Mouse (Mus musculus): ENCODE measurements at regions not wholly inside any gene's neighbourhood (a gene's known extent, or its start where the extent isn't known, plus 50 kb on each side); places are given as distances from the start of the nearest gene placed in this dataset.

DNA sequence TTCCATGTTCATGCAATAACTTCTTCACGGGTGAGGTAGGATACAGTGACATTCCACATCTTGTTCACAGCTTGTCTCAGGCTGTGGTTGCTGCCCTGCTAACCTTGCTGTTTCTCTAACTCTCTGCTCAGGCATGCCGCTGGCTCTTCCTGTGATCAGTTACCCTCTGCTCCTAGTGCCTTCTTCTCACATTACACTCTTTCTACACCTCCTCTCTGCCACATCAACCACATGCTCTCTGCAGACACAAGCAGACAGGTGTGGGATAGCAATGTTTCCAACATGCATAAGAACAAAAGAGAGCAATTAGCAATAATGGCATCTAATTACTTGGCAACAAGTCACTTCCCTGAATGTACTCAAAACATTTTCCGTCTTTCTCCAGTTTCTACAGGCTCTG lies 128.7 kb downstream of the Nfkbiz start:
- H3K4me3 ChIP-seq (ENCODE audit: low read depth, low read length) = no peak overlapping the region
- ATAC-seq (no peak), DNase-seq (ENCODE audit: low spot score) (peak; percentile 4)
- WGBS = 66% methylated on average over 3 of the region's 3 CpGs
- no peaks in the 10 kb centered on the region for H3K27me3 ChIP-seq (replicated peaks; ENCODE audit: control insufficient read depth, insufficient read depth, low read length)
- H3K4me1 ChIP-seq (ENCODE audit: control insufficient read depth, insufficient read depth, low read length) = no peaks in the 10 kb centered on the region
- H3K4me2 ChIP-seq (ENCODE audit: low read length) = no peak overlapping the region
- no peaks in the 10 kb centered on the region for H3K36me3 ChIP-seq (ENCODE audit: control insufficient read depth, insufficient read depth, low read length)
- H3K9ac ChIP-seq (ENCODE audit: low read length) = no peak overlapping the region
- no peak overlapping the region for H3K27ac ChIP-seq (ENCODE audit: low read depth, low read length)
- no peaks in the 10 kb centered on the region for H3K9me3 ChIP-seq (replicated peaks; ENCODE audit: control insufficient read depth, low read length)

DNA sequence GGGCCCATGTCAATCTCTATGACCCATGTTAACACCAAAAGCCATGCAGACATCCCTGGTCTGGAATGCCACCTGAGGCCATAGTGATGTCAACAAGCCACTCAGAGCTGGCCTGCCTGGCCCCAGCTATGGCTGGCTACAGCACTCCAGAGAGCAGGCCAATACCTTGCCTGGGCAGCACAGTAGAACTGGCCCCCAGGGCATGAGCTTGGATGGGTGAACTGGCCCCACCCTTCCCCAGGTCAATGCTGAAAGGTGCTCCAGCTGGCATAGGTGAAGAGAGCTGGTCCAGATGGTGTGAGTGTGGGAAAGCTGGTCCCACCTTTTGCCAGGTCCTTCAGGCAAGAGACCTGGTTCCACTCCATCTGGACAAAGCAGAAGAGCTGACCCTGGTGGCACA lies 132.2 kb downstream of the Nfkbiz start:
- no peak overlapping the region for H3K4me2 ChIP-seq (ENCODE audit: low read length)
- H3K9ac ChIP-seq (ENCODE audit: low read length) = no peak overlapping the region
- no peak overlapping the region for H3K27ac ChIP-seq (ENCODE audit: low read depth, low read length)
- DNase-seq (ENCODE audit: low spot score) (no peak), ATAC-seq (no peak)
- no peaks in the 10 kb centered on the region for H3K4me1 ChIP-seq (ENCODE audit: control insufficient read depth, insufficient read depth, low read length)
- H3K4me3 ChIP-seq (ENCODE audit: low read depth, low read length) = no peak overlapping the region
- H3K27me3 ChIP-seq (replicated peaks; ENCODE audit: control insufficient read depth, insufficient read depth, low read length) = no peaks in the 10 kb centered on the region
- no peaks in the 10 kb centered on the region for H3K9me3 ChIP-seq (replicated peaks; ENCODE audit: control insufficient read depth, low read length)
- H3K36me3 ChIP-seq (ENCODE audit: control insufficient read depth, insufficient read depth, low read length) = no peaks in the 10 kb centered on the region

DNA sequence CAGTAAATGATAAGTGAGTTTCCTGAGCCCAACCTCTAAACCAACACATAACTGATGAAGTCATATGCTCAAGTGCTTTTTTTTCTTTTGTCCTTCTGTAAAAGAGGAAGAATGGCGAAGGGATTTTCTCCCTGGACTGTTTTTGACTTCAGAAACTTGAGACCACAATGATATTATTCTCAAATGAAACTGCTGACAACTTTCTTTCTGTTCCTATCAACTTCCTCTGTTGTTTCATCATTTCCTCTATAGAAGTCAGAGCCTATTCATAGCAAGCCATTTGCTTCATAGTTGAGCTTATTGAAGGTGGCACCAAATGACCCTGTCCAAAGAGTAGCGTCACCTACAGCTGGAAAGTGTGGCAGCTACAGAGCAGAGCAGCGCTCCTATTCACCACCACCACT lies 140.2 kb downstream of the Nfkbiz start:
- H3K4me1 ChIP-seq (ENCODE audit: control insufficient read depth, insufficient read depth, low read length) = no peaks in the 10 kb centered on the region
- no peak for DNase-seq (ENCODE audit: low spot score)
- H3K27ac ChIP-seq (ENCODE audit: low read depth, low read length) = no peak overlapping the region
- WGBS = 87% methylated on average over 3 of the region's 3 CpGs
- H3K27me3 ChIP-seq (replicated peaks; ENCODE audit: control insufficient read depth, insufficient read depth, low read length) = no peaks in the 10 kb centered on the region
- H3K36me3 ChIP-seq (ENCODE audit: control insufficient read depth, insufficient read depth, low read length) = no peaks in the 10 kb centered on the region
- no peak overlapping the region for H3K4me3 ChIP-seq (ENCODE audit: low read depth, low read length)
- no peak for ATAC-seq
- no peak overlapping the region for H3K4me2 ChIP-seq (ENCODE audit: low read length)
- no peaks in the 10 kb centered on the region for H3K9me3 ChIP-seq (replicated peaks; ENCODE audit: control insufficient read depth, low read length)
- no peak overlapping the region for H3K9ac ChIP-seq (ENCODE audit: low read length)

DNA sequence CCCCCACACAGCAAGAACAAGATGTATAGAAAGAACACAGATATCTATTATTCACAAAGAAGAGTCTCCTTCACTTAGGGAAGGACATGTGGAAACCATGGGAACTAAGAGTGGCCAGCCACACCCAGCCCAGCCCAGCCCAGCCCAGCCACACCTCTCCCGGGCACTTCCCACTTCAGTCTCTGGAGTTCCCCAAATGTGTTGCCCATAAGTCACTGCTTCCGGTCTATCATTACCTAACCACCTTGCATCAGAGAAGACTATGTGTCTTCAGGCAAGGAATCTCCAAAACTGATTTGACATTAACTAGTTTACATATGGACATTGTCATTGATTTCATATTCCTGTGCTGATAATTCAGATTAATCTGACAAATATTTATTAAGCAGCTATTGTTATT lies 147.6 kb downstream of the Nfkbiz start:
- Histone ChIP-seq H3K9me3 (replicated peaks; ENCODE audit: control insufficient read depth, low read length) (no peaks in the 10 kb centered on the region), H3K4me2 (ENCODE audit: low read length) (no peak overlapping the region), H3K9ac (ENCODE audit: low read length) (no peak overlapping the region), H3K4me1 (ENCODE audit: control insufficient read depth, insufficient read depth, low read length) (no peaks in the 10 kb centered on the region), H3K27me3 (replicated peaks; ENCODE audit: control insufficient read depth, insufficient read depth, low read length) (no peaks in the 10 kb centered on the region), H3K27ac (ENCODE audit: low read depth, low read length) (no peak overlapping the region), H3K36me3 (ENCODE audit: control insufficient read depth, insufficient read depth, low read length) (no peaks in the 10 kb centered on the region), H3K4me3 (ENCODE audit: low read depth, low read length) (no peak overlapping the region)
- ATAC-seq = no peak
- DNase-seq (ENCODE audit: low spot score) = no peak
- 97% methylated on average over 2 of the region's 2 CpGs for WGBS

DNA sequence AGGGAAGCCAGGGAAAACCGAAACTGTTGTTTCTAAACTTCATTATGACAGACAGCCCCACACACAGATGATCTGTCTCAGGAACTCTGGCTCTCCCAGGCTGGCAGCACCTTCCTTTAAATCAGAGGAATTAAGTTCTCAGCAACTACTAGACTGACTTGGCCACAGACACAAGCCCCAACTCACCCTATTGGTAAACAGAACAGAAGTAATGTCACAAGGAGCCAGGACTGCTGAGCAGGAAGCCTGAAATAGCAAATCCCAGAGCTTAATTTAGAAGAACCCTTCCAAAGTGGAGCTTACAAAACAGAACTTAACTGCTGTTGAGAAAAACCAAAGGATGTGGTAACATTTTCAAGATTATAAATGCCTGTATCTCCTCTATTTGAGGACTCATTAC lies 174.8 kb downstream of the Nfkbiz start:
- H3K4me3 ChIP-seq (ENCODE audit: low read depth, low read length) = no peak overlapping the region
- H3K27me3 ChIP-seq (replicated peaks; ENCODE audit: control insufficient read depth, insufficient read depth, low read length) = no peaks in the 10 kb centered on the region
- H3K9me3 ChIP-seq (replicated peaks; ENCODE audit: control insufficient read depth, low read length) = no peaks in the 10 kb centered on the region
- DNase-seq (ENCODE audit: low spot score) = no peak
- H3K4me1 ChIP-seq (ENCODE audit: control insufficient read depth, insufficient read depth, low read length) = no peaks in the 10 kb centered on the region
- no peak overlapping the region for H3K4me2 ChIP-seq (ENCODE audit: low read length)
- 88% methylated on average over 1 of the region's 1 CpGs for WGBS
- H3K27ac ChIP-seq (ENCODE audit: low read depth, low read length) = no peak overlapping the region
- no peak for ATAC-seq
- H3K36me3 ChIP-seq (ENCODE audit: control insufficient read depth, insufficient read depth, low read length) = no peaks in the 10 kb centered on the region
- H3K9ac ChIP-seq (ENCODE audit: low read length) = no peak overlapping the region

DNA sequence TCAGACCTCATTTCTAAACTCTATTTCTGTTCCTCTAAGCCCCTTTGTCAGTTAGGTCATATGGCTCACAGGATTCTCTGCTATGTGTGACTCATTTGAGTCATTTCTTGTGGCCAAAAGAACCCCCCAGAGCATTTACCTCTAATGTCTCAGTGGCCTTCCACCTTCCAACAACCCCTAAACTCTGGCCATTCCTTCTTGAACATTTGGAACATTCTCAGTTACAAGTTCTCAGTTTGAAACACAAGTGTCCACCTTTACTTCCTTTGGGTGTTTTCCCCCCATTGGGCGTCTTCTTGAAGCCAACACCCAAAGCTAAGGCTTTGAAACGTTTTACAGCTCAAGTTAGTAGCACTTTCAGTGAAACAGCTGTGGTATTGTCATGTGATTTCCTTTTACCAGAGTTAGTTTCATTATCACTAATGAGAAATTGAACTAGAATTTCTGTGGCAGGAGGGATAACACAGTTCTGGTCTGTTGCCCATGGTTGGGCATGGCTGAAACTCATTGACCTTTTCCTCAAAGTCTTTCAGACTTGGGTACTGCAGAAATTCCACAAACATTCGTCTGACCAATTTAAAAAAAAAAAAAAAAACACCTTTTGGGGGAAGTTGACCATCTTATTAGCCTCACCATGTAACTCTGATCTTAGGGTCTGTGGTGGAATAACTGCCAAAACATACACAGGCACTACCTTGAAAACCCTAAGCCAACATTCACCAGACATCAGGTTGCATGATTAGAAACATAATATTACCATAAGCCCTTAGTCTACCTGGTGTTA lies 201.8 kb downstream of the Nfkbiz start:
- no peak overlapping the region for H3K4me2 ChIP-seq (ENCODE audit: low read length)
- no peaks in the 10 kb centered on the region for H3K36me3 ChIP-seq (ENCODE audit: control insufficient read depth, insufficient read depth, low read length)
- H3K4me1 ChIP-seq (ENCODE audit: control insufficient read depth, insufficient read depth, low read length) = no peaks in the 10 kb centered on the region
- H3K4me3 ChIP-seq (ENCODE audit: low read depth, low read length) = no peak overlapping the region
- no peak overlapping the region for H3K27ac ChIP-seq (ENCODE audit: low read depth, low read length)
- DNase-seq (ENCODE audit: low spot score) = no peak
- ATAC-seq = no peak
- 59% methylated on average over 3 of the region's 3 CpGs for WGBS
- H3K9ac ChIP-seq (ENCODE audit: low read length) = no peak overlapping the region
- no peaks in the 10 kb centered on the region for H3K9me3 ChIP-seq (replicated peaks; ENCODE audit: control insufficient read depth, low read length)
- H3K27me3 ChIP-seq (replicated peaks; ENCODE audit: control insufficient read depth, insufficient read depth, low read length) = no peaks in the 10 kb centered on the region

DNA sequence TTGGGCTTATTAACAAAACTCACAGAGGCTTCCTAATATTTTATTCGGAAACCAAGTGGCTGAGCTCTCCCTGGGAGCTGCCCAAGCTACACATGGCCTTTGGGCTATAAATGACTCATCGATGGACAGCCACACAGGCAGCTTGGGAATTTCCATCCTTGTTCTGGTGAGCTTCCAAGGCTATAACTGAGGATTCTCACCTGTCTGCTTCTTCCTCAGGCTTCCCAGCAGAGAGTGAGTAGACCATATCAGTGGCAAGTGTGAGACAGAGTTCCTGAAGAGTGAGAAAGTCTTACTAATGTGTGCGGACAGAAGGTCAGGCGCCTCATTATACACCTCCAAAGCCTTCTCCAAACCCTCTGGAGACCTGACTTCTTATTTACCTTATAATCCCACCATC lies 202.5 kb downstream of the Nfkbiz start:
- H3K9me3 ChIP-seq (replicated peaks; ENCODE audit: control insufficient read depth, low read length) = no peaks in the 10 kb centered on the region
- no peak overlapping the region for H3K4me2 ChIP-seq (ENCODE audit: low read length)
- DNase-seq (ENCODE audit: low spot score) (no peak), ATAC-seq (no peak)
- no peak overlapping the region for H3K27ac ChIP-seq (ENCODE audit: low read depth, low read length)
- H3K4me1 ChIP-seq (ENCODE audit: control insufficient read depth, insufficient read depth, low read length) = no peaks in the 10 kb centered on the region
- H3K9ac ChIP-seq (ENCODE audit: low read length) = no peak overlapping the region
- 96% methylated on average over 4 of the region's 4 CpGs for WGBS
- H3K4me3 ChIP-seq (ENCODE audit: low read depth, low read length) = no peak overlapping the region
- H3K27me3 ChIP-seq (replicated peaks; ENCODE audit: control insufficient read depth, insufficient read depth, low read length) = no peaks in the 10 kb centered on the region
- H3K36me3 ChIP-seq (ENCODE audit: control insufficient read depth, insufficient read depth, low read length) = no peaks in the 10 kb centered on the region

DNA sequence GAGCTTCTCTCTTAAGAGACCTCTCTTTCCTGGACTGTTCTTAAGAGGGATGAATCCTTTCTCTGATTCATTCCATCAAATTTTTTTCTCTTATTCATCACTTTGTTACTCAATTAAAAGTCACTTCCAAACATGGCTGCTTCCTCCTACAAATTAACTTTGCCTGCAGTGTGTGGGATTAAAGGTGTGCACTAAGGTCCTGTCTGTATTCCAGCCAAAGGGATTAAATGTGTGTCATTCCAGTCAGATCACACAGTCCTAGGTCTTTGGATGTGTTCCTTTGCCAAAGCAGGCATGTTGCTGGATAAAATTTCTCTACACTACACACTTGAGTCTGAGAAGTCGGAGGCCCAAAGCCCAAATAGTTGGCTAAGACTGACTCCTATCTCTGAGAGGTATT lies 204.0 kb downstream of the Nfkbiz start:
- no peaks in the 10 kb centered on the region for H3K4me1 ChIP-seq (ENCODE audit: control insufficient read depth, insufficient read depth, low read length)
- no peaks in the 10 kb centered on the region for H3K9me3 ChIP-seq (replicated peaks; ENCODE audit: control insufficient read depth, low read length)
- H3K4me3 ChIP-seq (ENCODE audit: low read depth, low read length) = no peak overlapping the region
- H3K9ac ChIP-seq (ENCODE audit: low read length) = no peak overlapping the region
- no peak for ATAC-seq
- DNase-seq (ENCODE audit: low spot score) = no peak
- no peaks in the 10 kb centered on the region for H3K27me3 ChIP-seq (replicated peaks; ENCODE audit: control insufficient read depth, insufficient read depth, low read length)
- no peak overlapping the region for H3K4me2 ChIP-seq (ENCODE audit: low read length)
- no peaks in the 10 kb centered on the region for H3K36me3 ChIP-seq (ENCODE audit: control insufficient read depth, insufficient read depth, low read length)
- no peak overlapping the region for H3K27ac ChIP-seq (ENCODE audit: low read depth, low read length)
- 91% methylated on average over 1 of the region's 1 CpGs for WGBS

DNA sequence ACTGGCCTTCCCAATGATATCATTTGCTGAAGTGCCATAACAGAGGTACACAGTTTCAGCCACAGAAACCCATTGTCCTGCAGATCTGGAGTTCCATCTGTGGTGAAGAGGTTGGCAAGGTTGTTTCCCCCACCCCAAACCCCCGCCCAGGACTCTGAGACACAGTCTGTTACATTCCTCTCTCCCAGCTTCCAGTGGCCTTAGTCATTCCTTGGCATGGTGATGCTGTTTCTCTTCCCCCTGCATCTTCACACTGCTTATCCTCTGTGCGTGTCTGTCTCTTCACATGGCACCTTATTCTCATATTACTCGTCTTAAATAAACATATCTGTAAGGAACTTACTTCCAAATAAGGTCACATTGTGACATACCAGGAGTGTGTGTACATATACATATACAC lies 206.5 kb downstream of the Nfkbiz start:
- WGBS = 84% methylated on average over 3 of the region's 3 CpGs
- Histone ChIP-seq H3K27ac (ENCODE audit: low read depth, low read length) (no peak overlapping the region), H3K27me3 (replicated peaks; ENCODE audit: control insufficient read depth, insufficient read depth, low read length) (no peaks in the 10 kb centered on the region), H3K4me2 (ENCODE audit: low read length) (no peak overlapping the region), H3K36me3 (ENCODE audit: control insufficient read depth, insufficient read depth, low read length) (no peaks in the 10 kb centered on the region), H3K4me3 (ENCODE audit: low read depth, low read length) (no peak overlapping the region), H3K9ac (ENCODE audit: low read length) (no peak overlapping the region), H3K9me3 (replicated peaks; ENCODE audit: control insufficient read depth, low read length) (no peaks in the 10 kb centered on the region), H3K4me1 (ENCODE audit: control insufficient read depth, insufficient read depth, low read length) (no peaks in the 10 kb centered on the region)
- ATAC-seq (no peak), DNase-seq (ENCODE audit: low spot score) (no peak)
